Mouse (Mus musculus) kidney, embryonic 15.5 days (tissue): ENCODE results near the gene Adamtsl5. TPM values are rescaled to one million over a fixed set of nuclear protein-coding genes. Genes with fewer than 3 reads are reported as not detected.

Source experiments
- ATAC-seq: fragments of 200-750 bp; cut with Nextera tagmentation; replicated peaks from 2 replicates; pipeline ENCODE4 v1.8.0; 2017; ENCODE audit warnings: moderate TSS enrichment; ENCODE audit not compliant: low FRiP score
- H3K27ac ChIP-seq: fragments of 300-500 bp; sonication (generic); 2 replicates; pipeline ENCODE4 v1.5.1; 2015; ENCODE audit warnings: mild to moderate bottlenecking, inconsistent platforms
- H3K27me3 ChIP-seq: fragments of 300-500 bp; sonication (generic); 2 replicates; pipeline ENCODE4 v1.6.1; 2015; ENCODE audit warnings: inconsistent platforms
- H3K36me3 ChIP-seq: fragments of 300-500 bp; sonication (generic); 2 replicates; pipeline ENCODE4 v1.6.1; 2015; ENCODE audit warnings: inconsistent platforms
- H3K4me1 ChIP-seq: fragments of 300-500 bp; sonication (generic); 2 replicates; pipeline ENCODE4 v1.6.1; 2015; ENCODE audit warnings: inconsistent platforms
- H3K4me2 ChIP-seq: fragments of 300-500 bp; sonication (generic); 2 replicates; pipeline ENCODE4 v1.6.1; 2015; ENCODE audit warnings: moderate library complexity, mild to moderate bottlenecking, inconsistent platforms
- H3K4me3 ChIP-seq: fragments of 300-500 bp; sonication (generic); replicated peaks from 2 replicates; pipeline ENCODE4 v1.5.1; 2015; ENCODE audit warnings: mild to moderate bottlenecking, inconsistent platforms
- H3K9ac ChIP-seq: fragments of 300-500 bp; sonication (generic); 2 replicates; pipeline ENCODE4 v1.6.1; 2015; ENCODE audit warnings: mild to moderate bottlenecking, inconsistent platforms
- H3K9me3 ChIP-seq: fragments of 300-500 bp; sonication (generic); replicated peaks from 2 replicates; pipeline ENCODE4 v1.6.1; 2016; ENCODE audit warnings: inconsistent platforms
- WGBS: fragments of 180-500 bp; shearing (Covaris S2); methylation state at CpG from one replicate; pipeline ENCODE4 v1.1.7; 2015; ENCODE audit warnings: mixed read lengths; 5-methylcytosine and 5-hydroxymethylcytosine counted together
- polyA plus RNA-seq: library from polyadenylated mRNA; unstranded; fragments of >200 nt; fragmentation: Nextera tagmentation; extraction: Ambion mirVana; gene quantifications from 2 replicates; pipeline ENCODE4 v1.2.1, GENCODE M21; 2015

Gene Adamtsl5
- polyA plus RNA-seq, 1 experiment from 2014 or later: 5.2 TPM

- Histone ChIP-seq H3K9me3 (no peaks in the 10 kb centered on the region), H3K4me1 (peaks cover 27% of the 10 kb centered on the region), H3K27me3 (peaks cover 79% of the 10 kb centered on the region), H3K27ac (no peak overlapping the region), H3K4me3 (no peak overlapping the region), H3K36me3 (peaks cover 12% of the 10 kb centered on the region; the same call in 1 of the 2 replicates), H3K9ac (no peak overlapping the region), H3K4me2 (0 out of 2 replicates have a peak overlapping the region, but pooled peaks have one; percentile 14)
- ATAC-seq: no peak
- 41% methylated on average over 20 of the region's 20 CpGs for WGBS
These were observed 34.5 kb downstream of the Adamtsl5 start for GRCm38 (mm10) chr10:80313627-80314201.

- no peak for ATAC-seq
These were observed 35.4 kb downstream of the Adamtsl5 start for GRCm38 (mm10) chr10:80312586-80313504.

GRCm38 (mm10) chr10:80311560-80311959 is 36.7 kb downstream of the Adamtsl5 start:
- Histone ChIP-seq H3K9ac (no peak overlapping the region), H3K4me3 (no peak overlapping the region), H3K36me3 (no peaks in the 10 kb centered on the region), H3K27me3 (peaks cover 79% of the 10 kb centered on the region), H3K27ac (no peak overlapping the region), H3K4me1 (peaks cover 26% of the 10 kb centered on the region), H3K9me3 (no peaks in the 10 kb centered on the region), H3K4me2 (no peak overlapping the region)
- ATAC-seq: no peak
- 87% methylated on average over 16 of the region's 16 CpGs for WGBS

More at GRCm38 (mm10) chr10:80312586-80313504, 35.4 kb downstream of the Adamtsl5 start:
- H3K4me2 ChIP-seq: peak overlapping the region; percentile 6; the same call in 1 of the 2 replicates
- no peak overlapping the region for H3K4me3 ChIP-seq
- H3K27ac ChIP-seq: no peak overlapping the region
- peaks cover 26% of the 10 kb centered on the region for H3K4me1 ChIP-seq
- no peak overlapping the region for H3K9ac ChIP-seq
- peaks cover 3% of the 10 kb centered on the region; the same call in 1 of the 2 replicates for H3K36me3 ChIP-seq
- H3K27me3 ChIP-seq: peaks cover 80% of the 10 kb centered on the region
- no peaks in the 10 kb centered on the region for H3K9me3 ChIP-seq
- WGBS: 64% methylated on average over 54 of the region's 54 CpGs

- H3K36me3 ChIP-seq: no peaks in the 10 kb centered on the region
- no peak overlapping the region for H3K27ac ChIP-seq
- WGBS: 10% methylated on average over 25 of the region's 25 CpGs
- H3K4me2 ChIP-seq: peak overlapping the region; percentile 56
- ATAC-seq: peak; percentile 34
- H3K4me1 ChIP-seq: peaks cover 18% of the 10 kb centered on the region
- peak overlapping the region; percentile 34 for H3K4me3 ChIP-seq
- peaks cover 79% of the 10 kb centered on the region for H3K27me3 ChIP-seq
- H3K9ac ChIP-seq: no peak overlapping the region
- no peaks in the 10 kb centered on the region for H3K9me3 ChIP-seq
These were observed 43.4 kb downstream of the Adamtsl5 start for GRCm38 (mm10) chr10:80304862-80305261.

- Histone ChIP-seq H3K27me3 (peaks cover 83% of the 10 kb centered on the region), H3K9me3 (no peaks in the 10 kb centered on the region), H3K4me1 (peaks cover 18% of the 10 kb centered on the region), H3K4me3 (peak overlapping the region; percentile 34), H3K9ac (no peak overlapping the region), H3K4me2 (peak overlapping the region; percentile 56), H3K36me3 (no peaks in the 10 kb centered on the region), H3K27ac (no peak overlapping the region)
- ATAC-seq: no peak
- WGBS: 22% methylated on average over 12 of the region's 12 CpGs
These were observed 43.8 kb downstream of the Adamtsl5 start for GRCm38 (mm10) chr10:80304458-80304857.

GRCm38 (mm10) chr10:80302471-80302881 is 45.7 kb downstream of the Adamtsl5 start:
- H3K27me3 ChIP-seq: peaks cover 98% of the 10 kb centered on the region
- H3K4me2 ChIP-seq: peak overlapping the region; percentile 26
- no peaks in the 10 kb centered on the region for H3K36me3 ChIP-seq
- 12% methylated on average over 9 of the region's 9 CpGs for WGBS
- peaks cover 26% of the 10 kb centered on the region for H3K4me1 ChIP-seq
- no peaks in the 10 kb centered on the region for H3K9me3 ChIP-seq
- H3K27ac ChIP-seq: no peak overlapping the region
- ATAC-seq: peak; percentile 53
- H3K4me3 ChIP-seq: 0 out of 2 replicates have a peak overlapping the region, but pooled peaks have one; percentile 4
- 0 out of 2 replicates have a peak overlapping the region, but pooled peaks have one; percentile 17 for H3K9ac ChIP-seq

GRCm38 (mm10) chr10:80302082-80302355 is 46.2 kb downstream of the Adamtsl5 start:
- WGBS: 57% methylated on average over 5 of the region's 5 CpGs
- Histone ChIP-seq H3K9ac (no peak overlapping the region), H3K4me1 (peaks cover 26% of the 10 kb centered on the region), H3K4me2 (peak overlapping the region; percentile 26), H3K27ac (no peak overlapping the region), H3K36me3 (no peaks in the 10 kb centered on the region), H3K4me3 (0 out of 2 replicates have a peak overlapping the region, but pooled peaks have one; percentile 4), H3K9me3 (no peaks in the 10 kb centered on the region), H3K27me3 (peaks cover 98% of the 10 kb centered on the region)
- no peak for ATAC-seq

- H3K4me2 ChIP-seq: no peak overlapping the region
- H3K27ac ChIP-seq: no peak overlapping the region
- WGBS: 80% methylated on average over 10 of the region's 10 CpGs
- no peak for ATAC-seq
- H3K4me3 ChIP-seq: no peak overlapping the region
- H3K36me3 ChIP-seq: no peaks in the 10 kb centered on the region
- no peak overlapping the region for H3K9ac ChIP-seq
- peaks cover 98% of the 10 kb centered on the region for H3K27me3 ChIP-seq
- H3K4me1 ChIP-seq: peaks cover 31% of the 10 kb centered on the region
- no peaks in the 10 kb centered on the region for H3K9me3 ChIP-seq
These were observed 46.7 kb downstream of the Adamtsl5 start for GRCm38 (mm10) chr10:80301256-80302081.

GRCm38 (mm10) chr10:80300672-80301181 is 47.5 kb downstream of the Adamtsl5 start:
- H3K4me2 ChIP-seq: no peak overlapping the region

GRCm38 (mm10) chr10:80299824-80300223 is 48.4 kb downstream of the Adamtsl5 start:
- no peak for ATAC-seq
- H3K27me3 ChIP-seq: peaks cover 82% of the 10 kb centered on the region
- peaks cover 44% of the 10 kb centered on the region for H3K4me1 ChIP-seq
- H3K9me3 ChIP-seq: no peaks in the 10 kb centered on the region
- H3K27ac ChIP-seq: no peak overlapping the region
- WGBS: 52% methylated on average over 10 of the region's 10 CpGs
- no peak overlapping the region for H3K4me2 ChIP-seq
- peaks cover 3% of the 10 kb centered on the region for H3K36me3 ChIP-seq
- H3K4me3 ChIP-seq: no peak overlapping the region
- no peak overlapping the region for H3K9ac ChIP-seq

More at GRCm38 (mm10) chr10:80300672-80301181, 47.5 kb downstream of the Adamtsl5 start:
- peaks cover 91% of the 10 kb centered on the region for H3K27me3 ChIP-seq
- H3K9me3 ChIP-seq: no peaks in the 10 kb centered on the region
- no peak overlapping the region for H3K4me3 ChIP-seq
- H3K4me1 ChIP-seq: peaks cover 38% of the 10 kb centered on the region
- H3K27ac ChIP-seq: no peak overlapping the region
- ATAC-seq: no peak
- no peak overlapping the region for H3K9ac ChIP-seq
- no peaks in the 10 kb centered on the region for H3K36me3 ChIP-seq
- 26% methylated on average over 11 of the region's 11 CpGs for WGBS

GRCm38 (mm10) chr10:80299301-80299700 is 48.9 kb downstream of the Adamtsl5 start:
- no peaks in the 10 kb centered on the region for H3K9me3 ChIP-seq
- H3K4me2 ChIP-seq: peak overlapping the region; percentile 39
- peaks cover 47% of the 10 kb centered on the region for H3K4me1 ChIP-seq
- H3K27me3 ChIP-seq: peaks cover 77% of the 10 kb centered on the region
- peaks cover 8% of the 10 kb centered on the region for H3K36me3 ChIP-seq
- ATAC-seq: no peak
- H3K27ac ChIP-seq: no peak overlapping the region
- no peak overlapping the region for H3K9ac ChIP-seq
- H3K4me3 ChIP-seq: peak overlapping the region; percentile 18
- WGBS: 7% methylated on average over 15 of the region's 15 CpGs
